Mouse (Mus musculus) embryonic facial prominence, embryonic 15.5 days (tissue): Measurements from ENCODE around the gene Ramp3. TPM values are rescaled to one million over a fixed set of nuclear protein-coding genes. Genes with fewer than 3 reads are reported as not detected.

Source experiments
- ATAC-seq: fragments of 200-750 bp; cut with Nextera tagmentation; 2 replicates; pipeline ENCODE4 v1.8.0; 2017; ENCODE audit warnings: low read depth, moderate TSS enrichment; ENCODE audit not compliant: insufficient number of reproducible peaks, low FRiP score, low TSS enrichment
- H3K27ac ChIP-seq: fragments of 300-500 bp; sonication (generic); replicated peaks from 2 replicates; pipeline ENCODE4 v1.5.1; 2015; ENCODE audit warnings: mild to moderate bottlenecking, inconsistent platforms
- H3K27me3 ChIP-seq: fragments of 300-500 bp; sonication (generic); 2 replicates; pipeline ENCODE4 v1.6.1; 2015; ENCODE audit warnings: inconsistent platforms
- H3K36me3 ChIP-seq: fragments of 300-500 bp; sonication (generic); 2 replicates; pipeline ENCODE4 v1.6.1; 2015; ENCODE audit warnings: mild to moderate bottlenecking, inconsistent platforms
- H3K4me1 ChIP-seq: fragments of 300-500 bp; sonication (generic); 2 replicates; pipeline ENCODE4 v1.6.1; 2015; ENCODE audit warnings: inconsistent platforms
- H3K4me2 ChIP-seq: fragments of 300-500 bp; sonication (generic); replicated peaks from 2 replicates; pipeline ENCODE4 v1.6.1; 2015; ENCODE audit warnings: mild to moderate bottlenecking, inconsistent platforms
- H3K4me3 ChIP-seq: fragments of 300-500 bp; sonication (generic); replicated peaks from 2 replicates; pipeline ENCODE4 v1.5.1; 2015; ENCODE audit warnings: mild to moderate bottlenecking, inconsistent platforms
- H3K9ac ChIP-seq: fragments of 300-500 bp; sonication (generic); 2 replicates; pipeline ENCODE4 v1.6.1; 2015; ENCODE audit warnings: inconsistent platforms
- H3K9me3 ChIP-seq: fragments of 300-500 bp; sonication (generic); replicated peaks from 2 replicates; pipeline ENCODE4 v1.6.1; 2016; ENCODE audit warnings: inconsistent platforms
- WGBS: fragments of 180-500 bp; shearing (Covaris S2); methylation state at CpG from one replicate; pipeline ENCODE4 v1.1.7; 2015; 5-methylcytosine and 5-hydroxymethylcytosine counted together
- polyA plus RNA-seq: library from polyadenylated mRNA; unstranded; fragments of >200 nt; fragmentation: Nextera tagmentation; extraction: Ambion mirVana; gene quantifications from 2 replicates; pipeline ENCODE4 v1.2.1, GENCODE M21; 2015

Ramp3 gene
- 14.1 and 18.2 TPM in 2 replicates for polyA plus RNA-seq

DNA sequence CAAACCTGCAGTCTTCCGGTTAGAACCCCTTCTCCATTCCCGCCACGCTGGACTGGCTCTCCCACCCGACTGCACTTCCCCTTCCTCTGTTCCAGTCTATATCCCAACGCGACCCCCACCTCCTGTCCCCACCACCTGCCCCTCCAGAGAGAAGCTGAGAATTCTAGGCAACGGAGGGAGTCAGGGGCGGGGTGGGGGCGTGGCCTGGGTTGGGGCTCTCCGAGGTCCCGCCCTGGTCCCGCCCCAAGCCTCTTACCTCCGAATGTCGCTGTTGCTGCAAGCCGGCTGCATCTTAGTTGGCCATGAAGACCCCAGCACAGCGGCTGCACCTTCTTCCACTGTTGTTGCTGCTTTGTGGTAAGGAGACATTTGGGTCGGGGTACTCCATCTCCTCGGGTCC is at the start of gene Ramp3:
TSS of gene Ramp3 (plus strand) at position 251 of the 400 bp plus-strand sequence.
- Histone ChIP-seq H3K4me2 (peak within 1 kb of the TSS; percentile 75), H3K4me1 (peaks cover 12% of the 10 kb centered on the region), H3K9ac (no peak within 1 kb of the TSS), H3K27ac (no peak within 1 kb of the TSS), H3K36me3 (no peaks in the 10 kb centered on the region), H3K4me3 (peak within 1 kb of the TSS; percentile 46), H3K27me3 (0 out of 2 replicates have a peak, but pooled peaks cover 5% of the 10 kb centered on the region), H3K9me3 (no peaks in the 10 kb centered on the region)
- WGBS = 1% methylated on average over 18 of the region's 18 CpGs
- 0 out of 2 replicates have a peak, but pooled peaks have one; percentile 53 for ATAC-seq

GRCm38 (mm10) chr11:6615250-6616205 is 42.8 kb upstream of the Ramp3 start:
- H3K4me1 ChIP-seq = no peaks in the 10 kb centered on the region
- no peak overlapping the region for H3K4me3 ChIP-seq
- H3K9ac ChIP-seq = no peak overlapping the region
- H3K36me3 ChIP-seq = peaks cover 79% of the 10 kb centered on the region
- WGBS = 92% methylated on average over 12 of the region's 12 CpGs
- H3K4me2 ChIP-seq = no peak overlapping the region
- ATAC-seq = no peak
- H3K27ac ChIP-seq = no peak overlapping the region
- H3K9me3 ChIP-seq = no peaks in the 10 kb centered on the region
- H3K27me3 ChIP-seq = no peaks in the 10 kb centered on the region

GRCm38 (mm10) chr11:6623704-6624103 is 34.6 kb upstream of the Ramp3 start:
- peaks cover 53% of the 10 kb centered on the region for H3K36me3 ChIP-seq
- H3K27me3 ChIP-seq = no peaks in the 10 kb centered on the region
- H3K4me1 ChIP-seq = peaks cover 24% of the 10 kb centered on the region
- no peak overlapping the region for H3K4me3 ChIP-seq
- no peak overlapping the region for H3K27ac ChIP-seq
- H3K4me2 ChIP-seq = no peak overlapping the region
- H3K9ac ChIP-seq = no peak overlapping the region
- WGBS = 91% methylated on average over 10 of the region's 10 CpGs
- no peaks in the 10 kb centered on the region for H3K9me3 ChIP-seq
- ATAC-seq = no peak

- peaks cover 42% of the 10 kb centered on the region for H3K36me3 ChIP-seq
Observed at GRCm38 (mm10) chr11:6624619-6625382, 33.5 kb upstream of the Ramp3 start.

DNA sequence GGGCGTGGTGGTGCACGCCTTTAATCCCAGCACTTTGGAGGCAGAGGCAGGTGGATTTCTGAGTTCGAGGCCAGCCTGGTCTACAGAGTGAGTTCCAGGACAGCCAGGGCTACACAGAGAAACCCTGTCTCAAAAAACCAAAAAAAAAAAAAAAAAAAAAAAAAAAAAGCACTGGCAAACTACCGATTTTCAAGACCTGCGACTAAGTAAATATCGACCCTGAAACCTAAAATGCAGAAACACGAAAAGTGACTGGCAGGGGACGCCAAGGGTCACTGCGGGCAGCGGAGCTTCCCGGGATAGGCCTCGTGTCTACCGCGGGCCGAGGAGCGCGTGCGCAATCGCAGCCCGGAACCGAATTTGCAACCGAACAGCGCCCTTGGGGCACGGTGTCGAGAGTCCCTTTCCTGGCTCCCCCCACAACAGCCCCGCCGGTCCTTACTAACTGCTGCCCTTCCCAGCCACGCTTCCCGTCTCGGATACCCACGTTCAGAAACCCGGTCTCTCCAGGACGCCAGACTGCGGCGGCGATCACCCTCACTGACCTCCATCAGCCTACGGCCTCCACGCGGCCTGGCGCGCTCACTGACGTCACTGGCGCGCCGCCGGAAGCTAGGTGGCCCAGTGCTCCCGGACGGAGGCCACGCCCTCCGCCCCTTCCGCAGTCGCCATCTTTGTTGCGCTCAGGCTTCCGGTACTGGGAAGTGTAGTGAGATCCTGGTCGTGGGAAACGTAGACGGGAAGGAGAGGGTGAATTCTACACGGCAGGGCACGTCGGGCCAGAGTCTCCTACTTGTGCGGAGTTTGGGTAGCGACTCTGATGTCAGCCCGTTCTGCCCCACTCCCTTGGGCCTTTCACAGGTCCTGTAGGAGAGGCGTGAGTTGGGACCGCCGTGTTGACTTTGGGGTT is 32.6 kb upstream of the Ramp3 start, which contains the start of gene Tbrg4:
TSS of gene Tbrg4 (minus strand) at position 590 of the 910 bp plus-strand sequence.
- H3K4me2 ChIP-seq = peak within 1 kb of the TSS; percentile 85
- H3K27ac ChIP-seq = peak within 1 kb of the TSS; percentile 91
- no peaks in the 10 kb centered on the region for H3K9me3 ChIP-seq
- peaks cover 24% of the 10 kb centered on the region for H3K4me1 ChIP-seq
- peak within 1 kb of the TSS; percentile 88 for H3K4me3 ChIP-seq
- under 1% methylated on average over 66 of the region's 66 CpGs for WGBS
- ATAC-seq = peak; percentile 92
- H3K9ac ChIP-seq = peak within 1 kb of the TSS; percentile 71
- peaks cover 32% of the 10 kb centered on the region for H3K36me3 ChIP-seq
- H3K27me3 ChIP-seq = no peaks in the 10 kb centered on the region

More at GRCm38 (mm10) chr11:6624619-6625382, 33.5 kb upstream of the Ramp3 start:
- no peak for ATAC-seq
- Histone ChIP-seq H3K27me3 (no peaks in the 10 kb centered on the region), H3K4me3 (peak overlapping the region; percentile 88), H3K9ac (peak overlapping the region; percentile 23; the same call in 1 of the 2 replicates), H3K4me1 (peaks cover 24% of the 10 kb centered on the region), H3K27ac (no peak overlapping the region), H3K4me2 (peak overlapping the region; percentile 85), H3K9me3 (no peaks in the 10 kb centered on the region)
- 64% methylated on average over 14 of the region's 14 CpGs for whole genome bisulfite sequencing

DNA sequence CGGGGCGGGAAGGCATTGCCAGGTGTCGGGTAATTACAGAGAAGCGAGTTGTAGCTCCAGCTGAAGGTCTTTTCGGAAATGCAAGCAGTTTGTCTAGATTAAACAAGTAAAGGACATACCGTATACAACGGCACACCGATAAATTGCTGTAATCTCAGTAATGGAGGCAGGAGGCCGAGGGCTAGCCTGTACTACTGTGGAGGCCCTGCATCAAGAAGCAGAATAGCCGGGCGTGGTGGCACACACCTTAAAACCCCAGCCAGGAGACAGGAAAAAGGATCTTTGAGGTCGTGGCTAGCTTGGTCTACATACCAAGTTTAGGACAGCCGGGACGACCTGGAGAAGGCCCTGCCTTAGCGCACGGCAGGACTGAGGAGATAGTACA is 31.9 kb upstream of the Ramp3 start:
- H3K4me3 ChIP-seq = peak overlapping the region; percentile 88
- no peaks in the 10 kb centered on the region for H3K9me3 ChIP-seq
- WGBS = 14% methylated on average over 16 of the region's 16 CpGs
- H3K9ac ChIP-seq = peak overlapping the region; percentile 71
- H3K27ac ChIP-seq = peak overlapping the region; percentile 91
- peak overlapping the region; percentile 85 for H3K4me2 ChIP-seq
- ATAC-seq = no peak
- H3K27me3 ChIP-seq = no peaks in the 10 kb centered on the region
- peaks cover 26% of the 10 kb centered on the region for H3K36me3 ChIP-seq
- peaks cover 24% of the 10 kb centered on the region for H3K4me1 ChIP-seq

GRCm38 (mm10) chr11:6627731-6628130 is 30.6 kb upstream of the Ramp3 start:
- Histone ChIP-seq H3K9ac (no peak overlapping the region), H3K27ac (no peak overlapping the region), H3K36me3 (peaks cover 13% of the 10 kb centered on the region), H3K27me3 (no peaks in the 10 kb centered on the region), H3K4me2 (no peak overlapping the region), H3K4me3 (no peak overlapping the region), H3K4me1 (peaks cover 24% of the 10 kb centered on the region), H3K9me3 (no peaks in the 10 kb centered on the region)
- 81% methylated on average over 4 of the region's 4 CpGs for WGBS
- ATAC-seq = no peak

DNA sequence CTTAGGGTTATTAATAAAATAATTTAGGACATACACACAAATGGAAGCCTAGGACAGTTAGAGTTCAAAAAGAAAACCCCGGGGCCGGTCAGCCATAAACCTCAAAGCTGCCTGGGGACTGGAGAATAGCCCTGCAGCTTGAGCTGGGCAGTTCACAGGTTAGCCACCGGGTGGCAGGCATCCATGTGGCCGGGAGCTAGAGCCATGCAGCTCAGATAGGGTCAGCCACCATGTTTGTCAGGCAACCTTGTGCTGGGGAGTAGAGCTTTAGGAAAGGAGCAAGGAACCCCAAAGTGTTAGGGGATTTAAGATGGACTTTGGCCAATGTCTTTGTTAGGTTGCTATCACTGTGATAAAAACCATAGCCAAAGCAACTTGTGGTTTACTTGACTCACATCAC is 29.8 kb upstream of the Ramp3 start:
- no peak overlapping the region for H3K4me3 ChIP-seq
- no peak overlapping the region for H3K27ac ChIP-seq
- H3K4me1 ChIP-seq = peaks cover 20% of the 10 kb centered on the region
- no peaks in the 10 kb centered on the region for H3K9me3 ChIP-seq
- no peaks in the 10 kb centered on the region for H3K27me3 ChIP-seq
- no peak overlapping the region for H3K4me2 ChIP-seq
- no peak for ATAC-seq
- H3K9ac ChIP-seq = no peak overlapping the region
- WGBS = 28% methylated on average over 4 of the region's 4 CpGs
- peaks cover 5% of the 10 kb centered on the region for H3K36me3 ChIP-seq

DNA sequence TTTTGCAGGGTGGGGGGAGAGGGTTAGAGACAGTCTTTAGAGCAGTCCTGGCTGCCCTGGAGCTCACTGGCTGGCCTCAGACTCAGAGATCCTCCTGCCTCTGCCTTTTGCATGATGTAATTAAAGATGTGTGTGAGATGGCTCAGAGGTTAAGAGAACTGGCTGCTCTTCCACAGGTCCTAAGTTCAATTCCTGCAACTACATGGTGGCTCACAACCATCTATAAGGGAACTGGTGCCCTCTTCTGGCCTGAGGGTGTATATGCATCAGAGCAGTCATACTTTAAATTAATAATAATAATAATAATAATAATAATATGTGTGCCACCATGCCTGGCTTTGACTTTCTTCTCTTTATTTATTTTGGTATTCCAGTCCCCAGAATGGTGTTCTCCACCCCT is 28.7 kb upstream of the Ramp3 start:
- ATAC-seq = no peak
- H3K9me3 ChIP-seq = no peaks in the 10 kb centered on the region
- no peak overlapping the region for H3K9ac ChIP-seq
- H3K36me3 ChIP-seq = no peaks in the 10 kb centered on the region
- H3K27me3 ChIP-seq = no peaks in the 10 kb centered on the region
- no peak overlapping the region for H3K4me3 ChIP-seq
- H3K4me2 ChIP-seq = no peak overlapping the region
- H3K27ac ChIP-seq = no peak overlapping the region
- H3K4me1 ChIP-seq = peaks cover 10% of the 10 kb centered on the region

- Histone ChIP-seq H3K9ac (no peak overlapping the region), H3K27me3 (no peaks in the 10 kb centered on the region), H3K4me2 (no peak overlapping the region), H3K36me3 (no peaks in the 10 kb centered on the region), H3K4me1 (no peaks in the 10 kb centered on the region), H3K9me3 (no peaks in the 10 kb centered on the region), H3K4me3 (no peak overlapping the region), H3K27ac (no peak overlapping the region)
- 75% methylated on average over 8 of the region's 8 CpGs for WGBS
- no peak for ATAC-seq
Observed at GRCm38 (mm10) chr11:6636150-6636549, 22.2 kb upstream of the Ramp3 start.
